Mouse (Mus musculus): Measurements from ENCODE around the gene Eif4b. TPM values are rescaled to one million over a fixed set of nuclear protein-coding genes. Genes with fewer than 3 reads are reported as not detected.
A peak's percentile ranks its signal among the peaks of the same experiment; 100 is the strongest.

Eif4b gene
- polyA plus RNA-seq, 1 experiment from 2014 or later: 98.8 TPM

GRCm38 (mm10) chr15:102116753-102117415, 43.3 kb downstream of the Eif4b start:
- peak; percentile 59 for DNase-seq

GRCm38 (mm10) chr15:102117461-102118443, 44.2 kb downstream of the Eif4b start:
- no peaks in the 10 kb centered on the region for H3K27me3 ChIP-seq (ENCODE audit: control insufficient read depth, insufficient read depth, low read length)
- H3K9me3 ChIP-seq (ENCODE audit: control insufficient read depth, low read length): no peaks in the 10 kb centered on the region
- ATAC-seq (ENCODE audit: low FRiP score, low TSS enrichment) (no peak; the same call in 1 of the 2 replicates), DNase-seq (no peak)
- no peak overlapping the region for H3K4me3 ChIP-seq (replicated peaks; ENCODE audit: low read depth, low read length)
- H3K27ac ChIP-seq (replicated peaks; ENCODE audit: low read depth, low read length): peak overlapping the region; percentile 43
- peaks cover 75% of the 10 kb centered on the region for H3K36me3 ChIP-seq (ENCODE audit: control insufficient read depth, insufficient read depth, low read length)
- no peak overlapping the region for H3K4me2 ChIP-seq (ENCODE audit: low read length)
- H3K4me1 ChIP-seq (ENCODE audit: control insufficient read depth, insufficient read depth, low read length): no peaks in the 10 kb centered on the region
- WGBS: 76% methylated on average over 19 of the region's 19 CpGs
- H3K9ac ChIP-seq (replicated peaks; ENCODE audit: low read length): no peak overlapping the region

More at GRCm38 (mm10) chr15:102116753-102117415, 43.3 kb downstream of the Eif4b start:
- Histone ChIP-seq H3K4me3 (replicated peaks; ENCODE audit: low read depth, low read length) (no peak overlapping the region), H3K4me2 (ENCODE audit: low read length) (no peak overlapping the region), H3K4me1 (ENCODE audit: control insufficient read depth, insufficient read depth, low read length) (no peaks in the 10 kb centered on the region), H3K27me3 (ENCODE audit: control insufficient read depth, insufficient read depth, low read length) (no peaks in the 10 kb centered on the region), H3K9ac (replicated peaks; ENCODE audit: low read length) (no peak overlapping the region), H3K27ac (replicated peaks; ENCODE audit: low read depth, low read length) (peak overlapping the region; percentile 43), H3K36me3 (ENCODE audit: control insufficient read depth, insufficient read depth, low read length) (peaks cover 67% of the 10 kb centered on the region), H3K9me3 (ENCODE audit: control insufficient read depth, low read length) (no peaks in the 10 kb centered on the region)
- ATAC-seq (ENCODE audit: low FRiP score, low TSS enrichment): peak; percentile 57
- 79% methylated on average over 11 of the region's 11 CpGs for WGBS

GRCm38 (mm10) chr15:102118591-102118990, 45.0 kb downstream of the Eif4b start:
- H3K4me3 ChIP-seq (replicated peaks; ENCODE audit: low read depth, low read length): no peak overlapping the region
- H3K9me3 ChIP-seq (ENCODE audit: control insufficient read depth, low read length): no peaks in the 10 kb centered on the region
- DNase-seq: no peak
- H3K9ac ChIP-seq (replicated peaks; ENCODE audit: low read length): no peak overlapping the region
- no peaks in the 10 kb centered on the region for H3K4me1 ChIP-seq (ENCODE audit: control insufficient read depth, insufficient read depth, low read length)
- no peak for ATAC-seq (ENCODE audit: low FRiP score, low TSS enrichment)
- peaks cover 81% of the 10 kb centered on the region for H3K36me3 ChIP-seq (ENCODE audit: control insufficient read depth, insufficient read depth, low read length)
- no peak overlapping the region for H3K4me2 ChIP-seq (ENCODE audit: low read length)
- no peaks in the 10 kb centered on the region for H3K27me3 ChIP-seq (ENCODE audit: control insufficient read depth, insufficient read depth, low read length)
- 79% methylated on average over 4 of the region's 4 CpGs for WGBS
- H3K27ac ChIP-seq (replicated peaks; ENCODE audit: low read depth, low read length): no peak overlapping the region

- Histone ChIP-seq H3K36me3 (ENCODE audit: control insufficient read depth, insufficient read depth, low read length) (peaks cover 82% of the 10 kb centered on the region), H3K4me3 (replicated peaks; ENCODE audit: low read depth, low read length) (no peak overlapping the region), H3K9me3 (ENCODE audit: control insufficient read depth, low read length) (no peaks in the 10 kb centered on the region), H3K9ac (replicated peaks; ENCODE audit: low read length) (no peak overlapping the region), H3K27ac (replicated peaks; ENCODE audit: low read depth, low read length) (no peak overlapping the region), H3K4me1 (ENCODE audit: control insufficient read depth, insufficient read depth, low read length) (no peaks in the 10 kb centered on the region), H3K27me3 (ENCODE audit: control insufficient read depth, insufficient read depth, low read length) (no peaks in the 10 kb centered on the region), H3K4me2 (ENCODE audit: low read length) (no peak overlapping the region)
- DNase-seq (no peak), ATAC-seq (ENCODE audit: low FRiP score, low TSS enrichment) (no peak)
- 82% methylated on average over 8 of the region's 8 CpGs for WGBS
Measured at GRCm38 (mm10) chr15:102119121-102119830, 45.7 kb downstream of the Eif4b start.

GRCm38 (mm10) chr15:102119831-102120170, 46.2 kb downstream of the Eif4b start:
- H3K4me3 ChIP-seq (replicated peaks; ENCODE audit: low read depth, low read length): no peak overlapping the region

GRCm38 (mm10) chr15:102120530-102120929, 47.0 kb downstream of the Eif4b start:
- ATAC-seq (ENCODE audit: low FRiP score, low TSS enrichment) (no peak), DNase-seq (no peak)
- H3K27ac ChIP-seq (replicated peaks; ENCODE audit: low read depth, low read length): no peak overlapping the region
- WGBS: 93% methylated on average over 5 of the region's 5 CpGs
- no peaks in the 10 kb centered on the region for H3K4me1 ChIP-seq (ENCODE audit: control insufficient read depth, insufficient read depth, low read length)
- H3K9me3 ChIP-seq (ENCODE audit: control insufficient read depth, low read length): no peaks in the 10 kb centered on the region
- no peak overlapping the region for H3K4me2 ChIP-seq (ENCODE audit: low read length)
- H3K36me3 ChIP-seq (ENCODE audit: control insufficient read depth, insufficient read depth, low read length): peaks cover 87% of the 10 kb centered on the region
- H3K27me3 ChIP-seq (ENCODE audit: control insufficient read depth, insufficient read depth, low read length): no peaks in the 10 kb centered on the region
- no peak overlapping the region for H3K9ac ChIP-seq (replicated peaks; ENCODE audit: low read length)
- no peak overlapping the region for H3K4me3 ChIP-seq (replicated peaks; ENCODE audit: low read depth, low read length)

More at GRCm38 (mm10) chr15:102119831-102120170, 46.2 kb downstream of the Eif4b start:
- H3K27ac ChIP-seq (replicated peaks; ENCODE audit: low read depth, low read length): no peak overlapping the region
- no peaks in the 10 kb centered on the region for H3K27me3 ChIP-seq (ENCODE audit: control insufficient read depth, insufficient read depth, low read length)
- H3K9me3 ChIP-seq (ENCODE audit: control insufficient read depth, low read length): no peaks in the 10 kb centered on the region
- H3K9ac ChIP-seq (replicated peaks; ENCODE audit: low read length): no peak overlapping the region
- H3K36me3 ChIP-seq (ENCODE audit: control insufficient read depth, insufficient read depth, low read length): peaks cover 87% of the 10 kb centered on the region
- ATAC-seq (ENCODE audit: low FRiP score, low TSS enrichment) (no peak), DNase-seq (no peak)
- H3K4me1 ChIP-seq (ENCODE audit: control insufficient read depth, insufficient read depth, low read length): no peaks in the 10 kb centered on the region
- WGBS: 73% methylated on average over 2 of the region's 2 CpGs
- no peak overlapping the region for H3K4me2 ChIP-seq (ENCODE audit: low read length)

GRCm38 (mm10) chr15:102126303-102126702, 52.7 kb downstream of the Eif4b start:
- no peak overlapping the region for H3K27ac ChIP-seq (replicated peaks; ENCODE audit: low read depth, low read length)
- no peaks in the 10 kb centered on the region for H3K4me1 ChIP-seq (ENCODE audit: control insufficient read depth, insufficient read depth, low read length)
- H3K4me2 ChIP-seq (ENCODE audit: low read length): no peak overlapping the region
- H3K4me3 ChIP-seq (replicated peaks; ENCODE audit: low read depth, low read length): no peak overlapping the region
- 78% methylated on average over 2 of the region's 2 CpGs for WGBS
- no peaks in the 10 kb centered on the region for H3K9me3 ChIP-seq (ENCODE audit: control insufficient read depth, low read length)
- ATAC-seq (ENCODE audit: low FRiP score, low TSS enrichment) (no peak), DNase-seq (no peak)
- no peak overlapping the region for H3K9ac ChIP-seq (replicated peaks; ENCODE audit: low read length)
- no peaks in the 10 kb centered on the region for H3K27me3 ChIP-seq (ENCODE audit: control insufficient read depth, insufficient read depth, low read length)
- peaks cover 84% of the 10 kb centered on the region for H3K36me3 ChIP-seq (ENCODE audit: control insufficient read depth, insufficient read depth, low read length)

GRCm38 (mm10) chr15:102133314-102133713, 59.7 kb downstream of the Eif4b start:
- peaks cover 9% of the 10 kb centered on the region; the same call in 1 of the 2 replicates for H3K4me1 ChIP-seq (ENCODE audit: control insufficient read depth, insufficient read depth, low read length)
- H3K9ac ChIP-seq (replicated peaks; ENCODE audit: low read length): no peak overlapping the region
- H3K27me3 ChIP-seq (ENCODE audit: control insufficient read depth, insufficient read depth, low read length): no peaks in the 10 kb centered on the region
- peaks cover 51% of the 10 kb centered on the region for H3K36me3 ChIP-seq (ENCODE audit: control insufficient read depth, insufficient read depth, low read length)
- no peak overlapping the region for H3K4me2 ChIP-seq (ENCODE audit: low read length)
- no peak overlapping the region for H3K27ac ChIP-seq (replicated peaks; ENCODE audit: low read depth, low read length)
- no peak overlapping the region for H3K4me3 ChIP-seq (replicated peaks; ENCODE audit: low read depth, low read length)
- 95% methylated on average over 9 of the region's 9 CpGs for WGBS
- no peaks in the 10 kb centered on the region for H3K9me3 ChIP-seq (ENCODE audit: control insufficient read depth, low read length)
- DNase-seq (no peak), ATAC-seq (ENCODE audit: low FRiP score, low TSS enrichment) (no peak)

Measured in midbrain, embryonic 14.5 days (tissue).